Mouse (Mus musculus): ENCODE data around the gene Lrrc8d.

Gene Lrrc8d

GRCm38 (mm10) chr5:105699141-105700069 is at the start of gene Lrrc8d:
Gene Lrrc8d (plus strand): TSS chr5:105699969.
- peak; percentile 95 for DNase-seq

- no peak for DNase-seq
These were observed 48.9 kb upstream of the Lrrc8d start for GRCm38 (mm10) chr5:105650728-105651479.

GRCm38 (mm10) chr5:105651561-105651991 is 48.2 kb upstream of the Lrrc8d start:
- peak; percentile 43 for DNase-seq

DNA sequence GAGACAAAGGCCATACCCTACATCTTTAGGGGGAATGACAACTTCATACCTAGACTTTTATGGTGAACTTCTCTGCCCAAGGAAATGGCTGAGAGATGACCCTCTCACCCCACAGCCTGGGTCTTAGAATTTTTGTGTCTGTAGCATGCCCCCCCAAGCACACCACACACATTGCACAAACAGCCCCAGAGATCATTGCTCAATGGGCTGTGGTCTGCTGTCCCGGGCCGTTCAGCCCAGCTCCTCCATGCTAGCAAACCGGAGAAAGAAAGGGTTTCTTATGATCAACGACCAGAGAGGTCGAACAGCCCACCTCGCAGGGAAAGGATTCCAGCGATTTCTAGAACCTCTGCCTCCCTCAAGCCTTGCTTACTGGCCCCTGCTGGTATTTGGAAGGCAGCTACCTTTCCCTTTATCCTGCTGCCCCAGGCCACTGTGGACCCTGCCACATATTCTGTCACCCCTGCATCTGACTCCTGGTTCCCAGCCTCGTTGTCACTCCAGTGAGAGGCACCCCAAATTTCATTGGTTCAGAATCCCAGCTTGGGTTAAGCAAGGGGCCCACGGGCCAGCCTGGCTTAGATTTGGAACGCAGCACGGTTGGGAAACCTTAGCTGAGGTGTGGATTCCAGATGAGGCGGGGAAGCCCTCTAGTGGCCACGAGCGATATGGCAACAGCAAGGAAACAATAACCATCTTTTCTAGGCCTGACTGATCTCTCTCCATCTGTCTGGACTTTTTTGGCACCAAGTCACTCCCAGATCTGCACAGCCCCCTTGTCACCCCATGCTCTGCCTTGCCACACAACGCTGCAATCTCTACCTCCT is 45.3 kb upstream of the Lrrc8d start:
- DNase-seq = peak; percentile 85

GRCm38 (mm10) chr5:105655100-105655734 is 44.6 kb upstream of the Lrrc8d start:
- no peak for DNase-seq

- no peak for DNase-seq
These were observed 37.9 kb upstream of the Lrrc8d start for GRCm38 (mm10) chr5:105661894-105662293.

DNA sequence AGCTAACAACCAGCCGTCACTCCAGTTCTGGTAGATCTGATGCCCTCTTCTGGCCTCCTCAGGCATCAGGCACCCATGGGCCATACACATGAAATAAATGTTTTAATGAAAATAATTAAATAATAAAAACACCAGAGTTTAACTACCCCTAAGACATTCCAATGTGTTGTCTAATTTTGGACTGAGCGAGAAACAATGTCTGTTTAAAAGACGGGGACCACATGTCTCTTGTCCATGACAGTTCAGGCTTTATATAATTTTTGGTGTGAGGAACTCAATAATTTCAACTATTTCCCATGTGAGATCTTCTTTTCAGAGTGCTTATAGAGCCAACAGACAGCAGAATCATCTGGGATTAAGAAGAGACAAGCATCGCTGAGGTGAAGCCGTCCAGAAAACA is 32.8 kb upstream of the Lrrc8d start:
- DNase-seq = no peak

- no peak for DNase-seq
These were observed 32.4 kb upstream of the Lrrc8d start for GRCm38 (mm10) chr5:105667411-105667810.

DNA sequence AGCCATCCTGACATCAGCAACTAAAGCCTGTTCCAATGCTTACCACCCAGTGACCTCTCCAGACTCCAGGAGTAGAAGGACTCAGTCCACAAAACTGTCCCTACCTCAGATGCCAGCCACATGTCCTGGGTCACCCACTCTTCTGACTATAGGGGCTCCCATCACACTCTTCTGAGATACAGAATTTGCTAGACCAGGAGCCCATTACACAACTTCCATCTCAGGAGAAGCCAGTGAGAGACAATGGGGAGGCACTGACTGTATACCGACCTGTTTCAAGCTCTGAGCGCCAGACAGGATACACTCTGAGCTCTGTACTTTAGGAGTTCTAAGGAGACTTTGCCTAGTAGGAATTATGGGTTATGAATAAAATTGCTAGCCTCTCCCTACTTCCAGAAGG is 30.7 kb upstream of the Lrrc8d start:
- DNase-seq = no peak

DNA sequence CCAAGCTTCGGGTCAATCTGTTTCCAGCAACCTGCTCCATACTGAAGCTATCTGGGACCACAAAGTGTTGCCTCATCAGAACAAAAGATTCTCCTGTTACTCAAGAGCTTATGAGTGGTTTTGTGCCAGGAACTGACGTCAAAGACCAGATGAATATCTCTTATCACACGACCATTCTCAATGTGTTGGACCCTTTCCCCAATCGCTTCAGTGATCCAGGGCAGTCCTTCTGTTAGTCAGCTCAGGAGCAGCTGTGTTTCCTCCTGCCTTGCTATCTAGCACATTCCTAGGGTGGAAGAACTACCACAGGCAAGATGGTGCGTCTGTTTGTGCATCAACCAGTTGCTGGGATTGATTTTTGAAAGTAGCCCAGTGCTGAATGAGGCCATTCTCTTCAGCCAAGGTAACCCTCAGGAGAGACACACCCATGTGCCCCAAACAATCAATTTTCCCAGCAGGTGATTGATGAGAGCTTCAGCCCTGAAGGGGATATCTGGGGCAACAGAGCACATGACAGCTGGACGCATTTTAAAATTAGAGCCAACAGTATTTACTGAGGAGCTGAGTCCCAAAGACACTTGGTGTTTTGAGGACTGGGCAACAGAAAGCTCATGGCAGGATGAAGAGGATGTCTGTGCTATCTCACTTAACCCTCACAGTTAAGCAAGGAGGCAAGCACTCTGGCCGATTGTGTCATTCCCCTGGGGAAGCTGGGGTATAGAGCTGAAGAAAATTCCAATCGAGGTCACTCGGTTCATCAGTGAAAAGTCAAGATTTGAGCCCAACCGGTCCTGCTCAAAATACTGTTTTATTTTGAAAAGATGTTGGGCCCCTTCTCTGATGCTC is 30.0 kb upstream of the Lrrc8d start:
- DNase-seq = no peak

DNA sequence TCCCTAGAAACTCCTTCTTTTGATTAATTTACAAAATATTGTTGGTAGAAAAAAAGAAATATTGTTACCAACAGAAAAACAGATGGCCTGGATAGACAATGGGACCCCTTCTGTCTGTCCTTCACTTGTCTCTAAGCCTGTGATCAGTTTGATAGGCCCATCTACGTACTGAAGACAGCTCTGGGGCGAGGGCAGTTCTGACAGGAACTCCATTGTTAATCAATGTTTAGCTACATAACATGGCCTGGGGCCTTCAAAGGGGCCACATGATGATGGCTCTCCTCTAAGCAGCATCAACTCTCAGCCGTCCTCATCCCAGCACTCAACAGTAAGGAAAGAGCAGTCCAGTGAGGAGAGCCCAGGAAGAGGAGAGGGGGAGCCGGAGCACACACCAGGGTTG is 27.4 kb upstream of the Lrrc8d start:
- DNase-seq = no peak

DNA sequence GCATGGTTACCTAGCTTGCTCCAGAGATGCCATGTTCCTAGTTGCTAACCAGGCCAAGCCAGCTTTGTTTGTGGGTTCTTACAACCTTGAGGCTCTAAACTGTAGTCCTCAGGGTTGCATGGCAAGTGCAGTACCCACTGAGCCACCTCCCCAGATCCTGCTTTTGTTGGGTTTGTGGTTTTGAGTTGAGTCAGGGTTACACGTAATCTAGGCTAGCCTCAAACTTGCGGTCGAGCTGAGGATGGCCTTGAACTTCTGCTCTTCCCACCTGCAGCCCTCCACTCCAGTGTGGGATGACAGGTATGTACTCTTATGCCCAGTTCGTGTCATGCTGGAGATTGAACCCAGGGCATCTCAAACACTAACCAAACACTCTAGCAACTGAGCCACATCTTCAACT is 24.3 kb upstream of the Lrrc8d start:
- no peak for DNase-seq

- DNase-seq = no peak
These were observed 22.7 kb upstream of the Lrrc8d start for GRCm38 (mm10) chr5:105677071-105677470.

DNA sequence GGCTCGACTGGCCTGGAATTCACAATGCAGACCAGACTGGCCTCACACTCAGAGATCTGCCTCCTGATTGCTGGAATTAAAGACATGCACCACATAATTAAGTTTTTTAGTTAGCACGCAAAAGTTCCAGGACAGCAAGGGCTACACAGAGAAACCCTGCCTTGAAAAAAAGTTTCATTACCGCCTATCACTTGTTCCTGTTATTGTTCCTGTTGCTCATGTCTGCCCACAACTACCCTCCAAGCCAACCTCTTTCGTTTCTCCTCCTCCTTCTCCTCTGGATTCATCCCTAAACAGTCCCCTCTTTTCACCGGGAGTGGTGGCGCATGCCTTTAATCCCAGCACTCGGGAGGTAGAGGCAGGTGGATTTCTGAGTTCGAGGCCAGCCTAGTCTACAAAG is 21.5 kb upstream of the Lrrc8d start:
- DNase-seq = no peak

- DNase-seq = no peak
These were observed 20.5 kb upstream of the Lrrc8d start for GRCm38 (mm10) chr5:105679261-105679660.

DNA sequence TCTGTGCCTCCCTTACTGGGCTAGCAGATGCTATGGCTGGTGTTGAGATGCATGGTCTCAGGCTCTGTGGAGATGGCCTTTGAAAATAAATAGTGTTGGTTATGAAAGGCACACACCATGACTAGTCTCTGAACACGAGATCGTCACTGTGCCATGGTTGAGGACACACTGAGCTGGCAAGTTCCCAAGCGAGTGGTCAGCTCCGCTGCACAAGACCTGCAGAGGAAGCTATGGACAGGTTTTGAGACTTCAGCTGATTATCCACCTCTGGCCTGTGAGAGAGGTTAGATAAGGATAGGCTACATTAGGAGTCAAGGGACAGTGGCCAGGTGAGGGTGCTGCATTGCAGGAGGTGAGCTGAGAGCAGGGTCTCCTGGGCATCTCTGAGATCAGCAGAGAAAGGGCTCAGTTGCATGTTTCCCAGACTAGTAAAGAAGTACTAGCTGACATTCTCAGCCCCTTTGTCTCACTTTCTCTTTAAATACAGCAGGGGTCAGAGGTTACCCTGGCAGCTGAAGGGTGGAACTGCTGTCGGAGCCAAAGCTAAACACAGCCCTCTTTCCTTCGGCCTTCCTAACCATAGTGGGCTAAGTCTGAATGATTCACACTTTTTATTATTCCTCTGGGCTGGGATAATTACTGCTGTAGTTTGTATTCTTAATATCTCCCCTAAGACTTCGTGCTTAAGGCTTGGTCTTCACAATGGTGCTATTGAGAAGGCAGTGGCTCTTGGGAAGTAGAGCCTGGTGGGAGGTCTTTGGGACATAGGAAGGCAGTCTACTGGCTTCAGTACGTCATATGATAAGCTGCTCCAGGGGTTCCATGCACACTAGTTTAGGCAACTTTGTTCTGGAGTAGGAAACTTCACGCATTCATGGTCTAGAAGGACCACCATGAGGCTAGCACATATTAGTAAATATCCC is 19.6 kb upstream of the Lrrc8d start:
- DNase-seq = peak; percentile 29

GRCm38 (mm10) chr5:105682143-105682611 is 17.6 kb upstream of the Lrrc8d start:
- DNase-seq = no peak

- no peak for DNase-seq
These were observed 15.8 kb upstream of the Lrrc8d start for GRCm38 (mm10) chr5:105683912-105684350.

- DNase-seq = peak; percentile 88
These were observed 14.7 kb upstream of the Lrrc8d start for GRCm38 (mm10) chr5:105684861-105685600.
